In the genomic region with DNA sequence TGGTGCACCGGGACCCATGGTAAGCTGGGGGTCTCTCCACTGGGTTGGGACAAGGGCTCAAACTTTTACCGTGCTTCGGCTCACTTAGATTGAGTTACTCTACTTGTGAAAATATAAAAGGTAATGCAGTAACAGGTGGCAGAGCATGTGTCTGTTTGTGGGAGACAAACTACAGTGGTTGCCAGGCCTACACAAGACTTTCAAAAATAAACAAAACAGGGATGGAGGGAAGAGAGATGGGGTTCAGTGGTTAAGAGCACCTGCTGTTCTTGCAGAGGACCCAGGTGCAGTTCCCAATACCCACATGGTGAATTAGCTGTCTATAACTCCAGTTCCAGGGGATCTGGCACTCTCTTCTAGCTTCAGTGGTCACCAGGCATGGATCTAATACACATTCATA, we compare ENCODE assay signal across 24 mouse cellular contexts.
DNase-seq lines count a peak whose midpoint lies in the region; ATAC-seq and TF ChIP-seq lines count a peak whose summit lies in the region.
"Had no signal": no experiment of that assay in that cellular context is flagged by ENCODE, and none has a peak within 500 bp of the region (broad histone marks: within the 10 kb centered on the region; RNA-seq: fewer than 3 reads in every experiment).

No protein-coding gene starts in this region.

- no peak overlapping the region for H3K4me2 ChIP-seq in heart, postnatal 0 days (ENCODE audit: low read depth, low read length)
- no peak overlapping the region for H3K4me2 ChIP-seq in forebrain, postnatal 0 days (ENCODE audit: low read depth)
- H3K4me2 ChIP-seq: embryonic facial prominence, embryonic 12.5 days; embryonic facial prominence, embryonic 15.5 days; heart, embryonic 12.5 days; heart, embryonic 15.5 days; hindbrain, embryonic 14.5 days had no signal

- H3K27me3 ChIP-seq in heart, postnatal 0 days (ENCODE audit: control insufficient read depth, insufficient read depth, low read length) = no peaks in the 10 kb centered on the region
- no peaks in the 10 kb centered on the region for H3K27me3 ChIP-seq in forebrain, postnatal 0 days (ENCODE audit: insufficient read depth, low read length)
- H3K27me3 ChIP-seq: embryonic facial prominence, embryonic 12.5 days; embryonic facial prominence, embryonic 15.5 days; heart, embryonic 15.5 days had no signal

- 0 out of 2 replicates have a peak, but pooled peaks cover 4% of the 10 kb centered on the region for H3K4me1 ChIP-seq in heart, postnatal 0 days (ENCODE audit: control insufficient read depth, insufficient read depth)
- H3K4me1 ChIP-seq in forebrain, postnatal 0 days (ENCODE audit: insufficient read depth) = 0 out of 2 replicates have a peak, but pooled peaks cover 3% of the 10 kb centered on the region

- no peak for TF ChIP-seq EP300 in heart, postnatal 0 days (IDR thresholded peaks at IDR 0.05; ENCODE audit: low read depth)

- ATAC-seq in heart, postnatal 0 days (ENCODE audit: insufficient read depth, low read depth) = no peak
- ATAC-seq in forebrain, postnatal 0 days = no peak
- ATAC-seq: CD4-positive, CD25-positive, alpha-beta regulatory T cell, adult 4 months; forebrain, embryonic 14.5 days; hindbrain, postnatal 0 days; inflammation-experienced regulatory T-cells, adult 6 months had no signal

- H3K4me3 ChIP-seq in heart, postnatal 0 days (ENCODE audit: low read depth, low read length) = no peak overlapping the region
- no peak overlapping the region for H3K4me3 ChIP-seq in forebrain, postnatal 0 days (ENCODE audit: low read depth, low read length)
- H3K4me3 ChIP-seq: embryonic facial prominence, embryonic 12.5 days; embryonic facial prominence, embryonic 15.5 days; heart, embryonic 12.5 days; heart, embryonic 15.5 days had no signal

- H3K27ac ChIP-seq in heart, postnatal 0 days (ENCODE audit: low read depth) = peak overlapping the region; percentile 53; the same call in 1 of the 2 replicates
- H3K27ac ChIP-seq in forebrain, postnatal 0 days (ENCODE audit: low read depth, low read length) = no peak overlapping the region
- H3K27ac ChIP-seq: embryonic facial prominence, embryonic 12.5 days; embryonic facial prominence, embryonic 15.5 days; heart, embryonic 15.5 days; hindbrain, embryonic 14.5 days; hindbrain, postnatal 0 days had no signal

- H3K36me3 ChIP-seq in heart, postnatal 0 days (replicated peaks; ENCODE audit: control insufficient read depth, insufficient read depth, low read length) = no peaks in the 10 kb centered on the region
- H3K36me3 ChIP-seq in forebrain, postnatal 0 days (ENCODE audit: insufficient read depth) = no peaks in the 10 kb centered on the region
- H3K36me3 ChIP-seq: embryonic facial prominence, embryonic 12.5 days; embryonic facial prominence, embryonic 15.5 days; heart, embryonic 12.5 days; heart, embryonic 15.5 days had no signal

- H3K9ac ChIP-seq in heart, postnatal 0 days (replicated peaks; ENCODE audit: low read depth, low read length) = no peak overlapping the region
- no peak overlapping the region for H3K9ac ChIP-seq in forebrain, postnatal 0 days
- H3K9ac ChIP-seq: embryonic facial prominence, embryonic 12.5 days; embryonic facial prominence, embryonic 15.5 days; heart, embryonic 12.5 days; heart, embryonic 15.5 days; hindbrain, embryonic 14.5 days had no signal

- TF ChIP-seq CTCF in heart, postnatal 0 days (IDR thresholded peaks at IDR 0.05; ENCODE audit: low read depth) = no peak
- no peak for TF ChIP-seq CTCF in forebrain, postnatal 0 days (IDR thresholded peaks at IDR 0.05; ENCODE audit: low read depth)

- H3K9me3 ChIP-seq in heart, postnatal 0 days (replicated peaks; ENCODE audit: control insufficient read depth, low read length) = no peaks in the 10 kb centered on the region
- H3K9me3 ChIP-seq in forebrain, postnatal 0 days (ENCODE audit: low read length) = no peaks in the 10 kb centered on the region
- H3K9me3 ChIP-seq: embryonic facial prominence, embryonic 12.5 days; embryonic facial prominence, embryonic 15.5 days; heart, embryonic 12.5 days; heart, embryonic 15.5 days had no signal

- WGBS in heart, postnatal 0 days = 80% methylated on average over 3 of the region's 3 CpGs
- 93% methylated on average over 3 of the region's 3 CpGs for WGBS in forebrain, postnatal 0 days

- DNase-seq in heart, postnatal 0 days (ENCODE audit: low spot score) = no peak
- DNase-seq in heart, postnatal 4 days = no peak
- peak; percentile 12 for DNase-seq in A20 (ENCODE audit: low read depth, low spot score)
- DNase-seq in thymus, postnatal 14 days = peak; percentile 50
- DNase-seq in forebrain, postnatal 0 days = no peak
- DNase-seq in spleen, postnatal 14 days (ENCODE audit: low spot score in 2 of 2) = no peak
- DNase-seq: adrenal gland, adult 2 months; adrenal gland, postnatal 14 days; cerebellum, adult 11 months; cerebellum, adult 2 months; cerebellum, adult 9-11 months; cerebellum, postnatal 25 days; gastrocnemius, postnatal 25 days; heart, adult 18-20 months; heart, postnatal 36 days had no signal

Comparison
In these comparisons a context has a peak if more than half of its experiments do, and no peak if none do; other contexts are left out.
1. DNase-seq: peak in A20 (single experiment) and thymus, postnatal 14 days (single experiment); none in heart, postnatal 0 days (single experiment), heart, postnatal 4 days (single experiment), forebrain, postnatal 0 days (single experiment) and spleen, postnatal 14 days (0 of 2).